24 mouse cellular contexts compared by ENCODE assay signal in genomic region chr2:73407662-73408061, GRCm38 (mm10). TPM values are rescaled to one million over a fixed set of nuclear protein-coding genes. Genes with fewer than 3 reads are reported as not detected.
DNase-seq lines count a peak whose midpoint lies in the region; ATAC-seq and TF ChIP-seq lines count a peak whose summit lies in the region.
"Had no signal": no experiment of that assay in that cellular context is flagged by ENCODE, and none has a peak within 500 bp of the region (broad histone marks: within the 10 kb centered on the region; RNA-seq: fewer than 3 reads in every experiment).

No protein-coding gene starts in this region.

- H3K36me3 ChIP-seq in heart, embryonic 10.5 days, result no peaks in the 10 kb centered on the region
- H3K36me3 ChIP-seq in lung, embryonic 16.5 days (ENCODE audit: control insufficient read depth, insufficient read depth, low read length), result no peaks in the 10 kb centered on the region
- H3K36me3 ChIP-seq: embryonic facial prominence, embryonic 10.5 days; embryonic facial prominence, embryonic 12.5 days; forebrain, embryonic 15.5 days; G1E had no signal

- no peak overlapping the region for H3K4me2 ChIP-seq in lung, embryonic 16.5 days (ENCODE audit: low read depth, low read length)
- H3K4me2 ChIP-seq: embryonic facial prominence, embryonic 12.5 days; forebrain, embryonic 13.5 days; forebrain, embryonic 15.5 days had no signal

- TF ChIP-seq POLR2A in lung, adult 2 months (IDR thresholded peaks at IDR 0.05; ENCODE audit: borderline replicate concordance, extremely low read depth, low read depth, low read length), result no peak

- WGBS in heart, embryonic 10.5 days, result 52% methylated on average over 4 of the region's 4 CpGs
- WGBS in lung, embryonic 16.5 days, result 43% methylated on average over 4 of the region's 4 CpGs
- 64% methylated on average over 4 of the region's 4 CpGs for WGBS in lung, adult 2 months

- DNase-seq in heart, embryonic 10.5 days (ENCODE audit: low spot score), result peak; percentile 48
- DNase-seq in heart, postnatal 14 days, result no peak
- no peak for DNase-seq in lung, adult 2 months
- DNase-seq in lung, postnatal 25 days (ENCODE audit: low spot score), result peak; percentile 55
- DNase-seq in lung, postnatal 4 days, result no peak
- DNase-seq: adrenal gland, adult 8-10 months; adrenal gland, postnatal 14 days; adrenal gland, postnatal 36 days; B cell, adult 2 months; cerebellum, adult 11-12 months; cerebellum, adult 2 months; cerebellum, adult 9-10 months; cerebellum, postnatal 10 days; cerebellum, postnatal 25 days had no signal

- H3K27me3 ChIP-seq in heart, embryonic 10.5 days (ENCODE audit: insufficient read depth, poor library complexity, severe bottlenecking), result no peaks in the 10 kb centered on the region
- H3K27me3 ChIP-seq in lung, embryonic 16.5 days (ENCODE audit: control insufficient read depth, insufficient read depth, low read depth, low read length), result no peaks in the 10 kb centered on the region
- H3K27me3 ChIP-seq: CH12.LX; embryonic facial prominence, embryonic 12.5 days; forebrain, embryonic 13.5 days; forebrain, embryonic 15.5 days; Patski had no signal

- H3K9ac ChIP-seq in lung, embryonic 16.5 days (ENCODE audit: low read length), result no peak overlapping the region
- H3K9ac ChIP-seq: embryonic facial prominence, embryonic 12.5 days; forebrain, embryonic 13.5 days; forebrain, embryonic 15.5 days had no signal

- no peak overlapping the region for H3K4me3 ChIP-seq in heart, embryonic 10.5 days
- H3K4me3 ChIP-seq in lung, embryonic 16.5 days (ENCODE audit: low read length), result no peak overlapping the region
- H3K4me3 ChIP-seq in lung, adult 2 months (replicated peaks; ENCODE audit: extremely low read depth, low read depth, low read length), result no peak overlapping the region
- H3K4me3 ChIP-seq: embryonic facial prominence, embryonic 10.5 days; embryonic facial prominence, embryonic 12.5 days; forebrain, embryonic 13.5 days; forebrain, embryonic 15.5 days had no signal

- H3K27ac ChIP-seq in heart, embryonic 10.5 days, result no peak overlapping the region
- no peak overlapping the region for H3K27ac ChIP-seq in lung, embryonic 16.5 days (ENCODE audit: low read length)
- H3K27ac ChIP-seq: embryonic facial prominence, embryonic 10.5 days; embryonic facial prominence, embryonic 12.5 days; forebrain, embryonic 13.5 days; forebrain, embryonic 15.5 days had no signal

- no peak for TF ChIP-seq CTCF in lung, adult 2 months (IDR thresholded peaks at IDR 0.05; ENCODE audit: insufficient read depth, low read length)

- intact Hi-C loops in heart, postnatal 14 days (cut with DNase I), result no loop called here

- H3K9me3 ChIP-seq in heart, embryonic 10.5 days, result no peaks in the 10 kb centered on the region
- H3K9me3 ChIP-seq in lung, embryonic 16.5 days (ENCODE audit: control insufficient read depth, low read length), result no peaks in the 10 kb centered on the region
- H3K9me3 ChIP-seq: embryonic facial prominence, embryonic 10.5 days; embryonic facial prominence, embryonic 12.5 days; forebrain, embryonic 13.5 days; forebrain, embryonic 15.5 days; G1E had no signal

- ATAC-seq in lung, embryonic 16.5 days (ENCODE audit: low read depth), result peak; percentile 41; the same call in 1 of the 2 replicates
- ATAC-seq: activated CD4-positive, CD25-positive, alpha-beta regulatory T cell, adult 4 months; CD4-positive, CD25-positive, alpha-beta regulatory T cell, adult 4 months; forebrain, embryonic 13.5 days; forebrain, embryonic 15.5 days; Patski had no signal

- H3K4me1 ChIP-seq in heart, embryonic 10.5 days, result no peaks in the 10 kb centered on the region
- no peaks in the 10 kb centered on the region for H3K4me1 ChIP-seq in lung, embryonic 16.5 days (replicated peaks; ENCODE audit: control insufficient read depth, insufficient read depth, low read length)
- H3K4me1 ChIP-seq in lung, adult 2 months (ENCODE audit: control insufficient read depth, insufficient read depth, low read length), result no peaks in the 10 kb centered on the region
- H3K4me1 ChIP-seq: embryonic facial prominence, embryonic 10.5 days; forebrain, embryonic 13.5 days; forebrain, embryonic 15.5 days had no signal

RNA-seq across cellular contexts. Expression of gene Gpr155, which starts 21.3 kb away (rescaled TPM):
- polyA plus RNA-seq in heart, embryonic 10.5 days (2016; fragmentation: Nextera tagmentation; extraction: Ambion mirVana), result 3.5 and 4.7 TPM in 2 replicates
- 10 to 100 TPM; 10.8 to 11.1 TPM for total RNA-seq in heart, postnatal 14 days (2021)
- polyA plus RNA-seq in lung, embryonic 16.5 days (2015; fragmentation: Nextera tagmentation; extraction: Ambion mirVana), result 5.6 and 6.3 TPM in 2 replicates
- polyA plus RNA-seq in lung, adult 2 months (2012; rRNA removed), result 16.4 and 20.8 TPM in 2 replicates

Comparison
In these comparisons a context has a peak if more than half of its experiments do, and no peak if none do; other contexts are left out.
1. DNase-seq: peak in heart, embryonic 10.5 days (single experiment) and lung, postnatal 25 days (single experiment); none in heart, postnatal 14 days (0 of 2), lung, adult 2 months (single experiment) and lung, postnatal 4 days (0 of 2).